In genomic region chr5:142814161-142814651, GRCm38 (mm10) we compare ENCODE assay signal across 7 mouse cellular contexts. TPM values are rescaled to one million over a fixed set of nuclear protein-coding genes. Genes with fewer than 3 reads are reported as not detected.
A peak's percentile ranks its signal among the peaks of the same experiment; 100 is the strongest.
DNase-seq lines count a peak whose midpoint lies in the region; ATAC-seq and TF ChIP-seq lines count a peak whose summit lies in the region.

No protein-coding gene starts in this region.

- H3K4me1 ChIP-seq in lung, postnatal 0 days (ENCODE audit: insufficient read depth, low read depth, low read length), result peaks cover 20% of the 10 kb centered on the region
- peaks cover 34% of the 10 kb centered on the region for H3K4me1 ChIP-seq in stomach, embryonic 15.5 days

- H3K4me2 ChIP-seq in lung, postnatal 0 days (replicated peaks; ENCODE audit: low read depth, low read length), result peak overlapping the region; percentile 95
- peak overlapping the region; percentile 89 for H3K4me2 ChIP-seq in stomach, embryonic 15.5 days

- peak; percentile 37 for DNase-seq in thymus, postnatal 4 days
- no peak for DNase-seq in thymus, adult 18-20 months
- DNase-seq in cerebellum, postnatal 10 days, result peak; percentile 63 to 68
- peak; percentile 51 to 61 for DNase-seq in heart, adult 9 months (ENCODE audit: low spot score in 2 of 2)
- DNase-seq in kidney, adult 9 months, result peak; percentile 41
- peak; percentile 59 for DNase-seq in lung, postnatal 0 days (ENCODE audit: low spot score)

- no peaks in the 10 kb centered on the region for H3K36me3 ChIP-seq in lung, postnatal 0 days (ENCODE audit: insufficient read depth, low read length)
- 0 out of 2 replicates have a peak, but pooled peaks cover 2% of the 10 kb centered on the region for H3K36me3 ChIP-seq in stomach, embryonic 15.5 days

- no peaks in the 10 kb centered on the region for H3K9me3 ChIP-seq in lung, postnatal 0 days (ENCODE audit: low read length)
- no peaks in the 10 kb centered on the region for H3K9me3 ChIP-seq in stomach, embryonic 15.5 days

- ATAC-seq in lung, postnatal 0 days, result no peak
- no peak for ATAC-seq in stomach, embryonic 15.5 days (ENCODE audit: insufficient read depth, low FRiP score, low read depth)

- no peak for TF ChIP-seq EP300 in lung, postnatal 0 days (IDR thresholded peaks at IDR 0.05)

- H3K27me3 ChIP-seq in lung, postnatal 0 days (replicated peaks; ENCODE audit: insufficient read depth, low read length), result no peaks in the 10 kb centered on the region
- no peaks in the 10 kb centered on the region for H3K27me3 ChIP-seq in stomach, embryonic 15.5 days (replicated peaks)

- peak overlapping the region; percentile 100 for H3K27ac ChIP-seq in lung, postnatal 0 days (ENCODE audit: low read length)
- peak overlapping the region; percentile 100 for H3K27ac ChIP-seq in stomach, embryonic 15.5 days

- peak overlapping the region; percentile 96 for H3K4me3 ChIP-seq in lung, postnatal 0 days (ENCODE audit: low read depth, low read length)
- H3K4me3 ChIP-seq in stomach, embryonic 15.5 days (replicated peaks), result peak overlapping the region; percentile 96

- H3K9ac ChIP-seq in lung, postnatal 0 days (replicated peaks; ENCODE audit: low read depth), result peak overlapping the region; percentile 100
- H3K9ac ChIP-seq in stomach, embryonic 15.5 days, result peak overlapping the region; percentile 99

- 0% methylated on average over 22 of the region's 22 CpGs for WGBS in lung, postnatal 0 days
- under 1% methylated on average over 22 of the region's 22 CpGs for WGBS in stomach, embryonic 15.5 days

- TF ChIP-seq CTCF in lung, postnatal 0 days (IDR thresholded peaks at IDR 0.05), result no peak

RNA-seq across cellular contexts. Expression of gene Tnrc18, which starts 3.3 kb away (rescaled TPM):
- 16.6 and 24.9 TPM in 2 replicates for polyA plus RNA-seq in lung, postnatal 0 days (2015; fragmentation: Nextera tagmentation; extraction: Ambion mirVana)
- 29.5 and 32.4 TPM in 2 replicates for polyA plus RNA-seq in stomach, embryonic 15.5 days (2015; fragmentation: Nextera tagmentation; extraction: Ambion mirVana)

Comparison
In these comparisons a context has a peak if more than half of its experiments do, and no peak if none do; other contexts are left out.
1. DNase-seq: peak in thymus, postnatal 4 days (single experiment), cerebellum, postnatal 10 days (2 of 2), heart, adult 9 months (2 of 2), kidney, adult 9 months (single experiment) and lung, postnatal 0 days (single experiment); none in thymus, adult 18-20 months (0 of 2).